Mouse (Mus musculus): Measurements from ENCODE around the gene Dlgap4. TPM values are rescaled to one million over a fixed set of nuclear protein-coding genes. Genes with fewer than 3 reads are reported as not detected.
A peak's percentile ranks its signal among the peaks of the same experiment; 100 is the strongest.

The Dlgap4 gene
- 119 and 121 TPM in 2 replicates for polyA plus RNA-seq (2014; fragmentation: Nextera tagmentation; extraction: Ambion mirVana)

DNA sequence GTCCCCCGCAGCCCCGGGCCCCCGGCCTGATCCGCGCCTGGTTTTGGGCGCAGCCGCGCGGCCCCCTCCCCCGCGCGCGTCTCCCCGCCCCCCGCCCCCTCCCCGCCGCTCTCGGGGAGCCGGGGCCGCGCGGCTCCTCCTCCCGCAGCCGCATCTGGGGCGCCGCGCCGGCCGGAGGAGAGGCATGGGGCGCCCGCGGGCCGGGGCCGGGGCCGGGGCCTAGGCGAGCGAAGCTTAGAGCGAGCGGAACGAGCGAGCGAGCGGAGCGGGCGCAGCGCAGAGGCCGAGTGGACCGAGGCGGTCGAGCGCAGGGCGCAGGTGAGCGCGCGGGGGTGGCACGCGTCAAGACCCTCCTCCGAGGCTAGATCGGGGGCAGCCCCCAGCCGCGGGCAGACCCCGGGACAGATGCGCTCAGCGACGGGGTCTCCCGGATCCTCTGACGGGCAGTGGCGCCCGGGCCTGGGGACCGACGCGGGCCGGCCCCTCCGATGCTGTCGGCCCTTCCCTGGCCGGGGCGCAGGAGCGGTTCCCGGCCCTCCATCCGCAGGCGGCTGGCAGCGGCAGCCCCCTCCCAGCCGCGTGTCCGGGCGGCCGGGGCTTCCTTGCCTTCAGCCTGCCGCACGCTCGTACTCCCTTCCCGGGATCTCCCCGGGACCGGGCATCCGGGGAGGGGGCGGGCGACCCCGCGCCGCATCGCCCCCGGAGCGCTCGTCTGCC, at the start of gene Dlgap4:
Dlgap4 (plus strand) TSS at position 165 of the 717 bp plus-strand sequence.
- DNase-seq (ENCODE audit: low spot score) (peak; percentile 63), ATAC-seq (ENCODE audit: insufficient number of reproducible peaks, low FRiP score, low TSS enrichment, low read depth) (peak; percentile 49; the same call in 1 of the 2 replicates)
- peaks cover 9% of the 10 kb centered on the region for H3K4me1 ChIP-seq (ENCODE audit: control insufficient read depth, insufficient read depth, low read length)
- H3K27me3 ChIP-seq (ENCODE audit: control insufficient read depth, insufficient read depth, low read length), result peaks cover 48% of the 10 kb centered on the region
- H3K36me3 ChIP-seq (ENCODE audit: control insufficient read depth, insufficient read depth, low read length), result no peaks in the 10 kb centered on the region
- H3K4me3 ChIP-seq (ENCODE audit: low read depth, low read length), result peak within 1 kb of the TSS; percentile 65
- peak within 1 kb of the TSS; percentile 59 for H3K9ac ChIP-seq (ENCODE audit: low read length)
- no peaks in the 10 kb centered on the region for H3K9me3 ChIP-seq (ENCODE audit: control insufficient read depth, low read length)
- no peak within 1 kb of the TSS for H3K27ac ChIP-seq (replicated peaks; ENCODE audit: low read depth, low read length)
- WGBS, result under 1% methylated on average over 75 of the region's 103 CpGs
- peak within 1 kb of the TSS; percentile 98 for H3K4me2 ChIP-seq (ENCODE audit: low read depth, severe bottlenecking)

DNA sequence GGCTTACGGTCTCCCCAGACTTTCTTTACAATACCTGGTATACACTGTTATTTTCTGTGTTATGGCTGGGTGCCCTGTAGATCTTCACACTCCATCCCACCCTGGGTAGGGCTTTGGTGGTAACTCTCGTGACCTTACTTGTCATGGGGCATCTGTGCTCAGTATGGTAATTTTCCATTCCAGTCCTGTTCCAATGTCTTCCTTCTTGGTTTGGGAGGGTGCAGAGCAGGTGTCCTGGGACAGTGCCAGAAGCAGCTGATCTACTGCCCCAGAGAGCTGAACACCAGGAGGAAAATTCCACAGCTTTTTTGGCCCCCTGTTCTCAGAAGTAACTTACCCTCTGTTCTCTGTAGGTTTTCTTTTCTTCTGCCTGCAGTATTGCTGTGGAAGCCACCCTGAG, 47.0 kb upstream of the Dlgap4 start:
- H3K27me3 ChIP-seq (ENCODE audit: control insufficient read depth, insufficient read depth, low read length), result no peaks in the 10 kb centered on the region
- ATAC-seq (ENCODE audit: insufficient number of reproducible peaks, low FRiP score, low TSS enrichment, low read depth) (no peak), DNase-seq (ENCODE audit: low spot score) (no peak)
- no peak overlapping the region for H3K4me2 ChIP-seq (ENCODE audit: low read depth, severe bottlenecking)
- H3K9me3 ChIP-seq (ENCODE audit: control insufficient read depth, low read length), result no peaks in the 10 kb centered on the region
- WGBS, result 88% methylated on average over 2 of the region's 2 CpGs
- no peak overlapping the region for H3K9ac ChIP-seq (ENCODE audit: low read length)
- peaks cover 17% of the 10 kb centered on the region; the same call in 1 of the 2 replicates for H3K36me3 ChIP-seq (ENCODE audit: control insufficient read depth, insufficient read depth, low read length)
- no peaks in the 10 kb centered on the region for H3K4me1 ChIP-seq (ENCODE audit: control insufficient read depth, insufficient read depth, low read length)
- no peak overlapping the region for H3K27ac ChIP-seq (replicated peaks; ENCODE audit: low read depth, low read length)
- H3K4me3 ChIP-seq (ENCODE audit: low read depth, low read length), result no peak overlapping the region

GRCm38 (mm10) chr2:156568647-156569046, 44.9 kb upstream of the Dlgap4 start:
- ATAC-seq (ENCODE audit: insufficient number of reproducible peaks, low FRiP score, low TSS enrichment, low read depth) (no peak), DNase-seq (ENCODE audit: low spot score) (no peak)
- no peak overlapping the region for H3K4me2 ChIP-seq (ENCODE audit: low read depth, severe bottlenecking)
- H3K9ac ChIP-seq (ENCODE audit: low read length), result no peak overlapping the region
- WGBS, result 88% methylated on average over 7 of the region's 7 CpGs
- H3K27me3 ChIP-seq (ENCODE audit: control insufficient read depth, insufficient read depth, low read length), result no peaks in the 10 kb centered on the region
- H3K4me1 ChIP-seq (ENCODE audit: control insufficient read depth, insufficient read depth, low read length), result no peaks in the 10 kb centered on the region
- H3K9me3 ChIP-seq (ENCODE audit: control insufficient read depth, low read length), result no peaks in the 10 kb centered on the region
- no peak overlapping the region for H3K27ac ChIP-seq (replicated peaks; ENCODE audit: low read depth, low read length)
- H3K4me3 ChIP-seq (ENCODE audit: low read depth, low read length), result no peak overlapping the region
- peaks cover 15% of the 10 kb centered on the region; the same call in 1 of the 2 replicates for H3K36me3 ChIP-seq (ENCODE audit: control insufficient read depth, insufficient read depth, low read length)

GRCm38 (mm10) chr2:156569261-156569660, 44.2 kb upstream of the Dlgap4 start:
- Histone ChIP-seq H3K27me3 (ENCODE audit: control insufficient read depth, insufficient read depth, low read length) (no peaks in the 10 kb centered on the region), H3K4me1 (ENCODE audit: control insufficient read depth, insufficient read depth, low read length) (no peaks in the 10 kb centered on the region), H3K36me3 (ENCODE audit: control insufficient read depth, insufficient read depth, low read length) (peaks cover 14% of the 10 kb centered on the region; the same call in 1 of the 2 replicates), H3K9ac (ENCODE audit: low read length) (no peak overlapping the region), H3K27ac (replicated peaks; ENCODE audit: low read depth, low read length) (no peak overlapping the region), H3K9me3 (ENCODE audit: control insufficient read depth, low read length) (no peaks in the 10 kb centered on the region), H3K4me3 (ENCODE audit: low read depth, low read length) (no peak overlapping the region), H3K4me2 (ENCODE audit: low read depth, severe bottlenecking) (no peak overlapping the region)
- 90% methylated on average over 3 of the region's 3 CpGs for WGBS
- ATAC-seq (ENCODE audit: insufficient number of reproducible peaks, low FRiP score, low TSS enrichment, low read depth), result no peak
- no peak for DNase-seq (ENCODE audit: low spot score)

DNA sequence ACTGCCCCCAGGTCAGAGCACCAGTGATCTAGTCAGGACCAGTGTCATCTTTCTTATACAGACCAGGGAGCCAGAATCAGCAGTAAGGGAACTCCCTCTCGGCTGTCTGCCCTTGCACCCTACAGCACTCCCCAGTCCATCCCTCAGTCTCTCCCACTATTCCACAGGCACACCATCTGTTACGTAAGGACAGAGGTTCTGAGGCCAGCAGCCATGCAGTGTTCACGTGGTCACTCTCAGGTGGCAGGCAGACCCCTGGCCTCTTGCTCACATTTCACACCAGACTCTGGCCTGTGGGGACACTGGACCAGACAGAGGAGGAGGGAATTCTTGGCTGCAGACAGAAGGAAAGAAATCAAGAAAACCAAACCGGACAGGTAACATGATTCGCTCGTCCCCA, 42.0 kb upstream of the Dlgap4 start:
- Histone ChIP-seq H3K4me3 (ENCODE audit: low read depth, low read length) (no peak overlapping the region), H3K4me2 (ENCODE audit: low read depth, severe bottlenecking) (no peak overlapping the region), H3K36me3 (ENCODE audit: control insufficient read depth, insufficient read depth, low read length) (peaks cover 14% of the 10 kb centered on the region; the same call in 1 of the 2 replicates), H3K27ac (replicated peaks; ENCODE audit: low read depth, low read length) (no peak overlapping the region), H3K4me1 (ENCODE audit: control insufficient read depth, insufficient read depth, low read length) (no peaks in the 10 kb centered on the region), H3K27me3 (ENCODE audit: control insufficient read depth, insufficient read depth, low read length) (no peaks in the 10 kb centered on the region), H3K9ac (ENCODE audit: low read length) (no peak overlapping the region), H3K9me3 (ENCODE audit: control insufficient read depth, low read length) (no peaks in the 10 kb centered on the region)
- 78% methylated on average over 6 of the region's 6 CpGs for WGBS
- DNase-seq (ENCODE audit: low spot score), result no peak
- ATAC-seq (ENCODE audit: insufficient number of reproducible peaks, low FRiP score, low TSS enrichment, low read depth), result no peak

GRCm38 (mm10) chr2:156576850-156577587, 36.5 kb upstream of the Dlgap4 start:
- Histone ChIP-seq H3K4me2 (ENCODE audit: low read depth, severe bottlenecking) (no peak overlapping the region), H3K9ac (ENCODE audit: low read length) (no peak overlapping the region), H3K4me1 (ENCODE audit: control insufficient read depth, insufficient read depth, low read length) (no peaks in the 10 kb centered on the region), H3K27ac (replicated peaks; ENCODE audit: low read depth, low read length) (no peak overlapping the region), H3K27me3 (ENCODE audit: control insufficient read depth, insufficient read depth, low read length) (no peaks in the 10 kb centered on the region), H3K36me3 (ENCODE audit: control insufficient read depth, insufficient read depth, low read length) (no peaks in the 10 kb centered on the region), H3K9me3 (ENCODE audit: control insufficient read depth, low read length) (no peaks in the 10 kb centered on the region), H3K4me3 (ENCODE audit: low read depth, low read length) (no peak overlapping the region)
- no peak for DNase-seq (ENCODE audit: low spot score)
- 81% methylated on average over 7 of the region's 7 CpGs for WGBS
- no peak for ATAC-seq (ENCODE audit: insufficient number of reproducible peaks, low FRiP score, low TSS enrichment, low read depth)

DNA sequence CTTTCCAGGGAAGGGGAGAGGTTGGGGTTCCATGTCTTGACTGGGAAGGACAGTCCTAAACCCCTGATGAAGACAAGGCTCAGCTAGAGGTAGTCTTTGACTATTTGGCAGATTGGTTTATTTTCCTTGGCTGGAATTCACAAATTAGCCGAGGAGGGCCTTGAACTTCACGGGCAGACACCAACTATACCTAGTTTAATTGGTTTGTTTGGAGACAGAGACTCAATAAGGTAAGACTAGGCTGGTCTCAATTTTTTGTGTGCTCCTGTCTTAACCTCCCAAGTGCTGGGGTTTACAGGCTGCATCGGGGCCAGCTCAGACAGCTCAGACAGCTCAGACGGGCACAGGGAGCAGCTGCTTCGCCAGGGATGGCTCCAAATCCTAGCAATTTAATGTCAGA, 33.0 kb upstream of the Dlgap4 start:
- no peak for ATAC-seq (ENCODE audit: insufficient number of reproducible peaks, low FRiP score, low TSS enrichment, low read depth)
- 76% methylated on average over 5 of the region's 5 CpGs for WGBS
- DNase-seq (ENCODE audit: low spot score), result no peak
- Histone ChIP-seq H3K4me2 (ENCODE audit: low read depth, severe bottlenecking) (no peak overlapping the region), H3K9me3 (ENCODE audit: control insufficient read depth, low read length) (no peaks in the 10 kb centered on the region), H3K4me1 (ENCODE audit: control insufficient read depth, insufficient read depth, low read length) (no peaks in the 10 kb centered on the region), H3K4me3 (ENCODE audit: low read depth, low read length) (no peak overlapping the region), H3K9ac (ENCODE audit: low read length) (no peak overlapping the region), H3K36me3 (ENCODE audit: control insufficient read depth, insufficient read depth, low read length) (no peaks in the 10 kb centered on the region), H3K27me3 (ENCODE audit: control insufficient read depth, insufficient read depth, low read length) (no peaks in the 10 kb centered on the region), H3K27ac (replicated peaks; ENCODE audit: low read depth, low read length) (no peak overlapping the region)

- H3K9ac ChIP-seq (ENCODE audit: low read length), result no peak overlapping the region
- no peaks in the 10 kb centered on the region for H3K36me3 ChIP-seq (ENCODE audit: control insufficient read depth, insufficient read depth, low read length)
- H3K27ac ChIP-seq (replicated peaks; ENCODE audit: low read depth, low read length), result no peak overlapping the region
- no peak for DNase-seq (ENCODE audit: low spot score)
- no peaks in the 10 kb centered on the region for H3K27me3 ChIP-seq (ENCODE audit: control insufficient read depth, insufficient read depth, low read length)
- no peak for ATAC-seq (ENCODE audit: insufficient number of reproducible peaks, low FRiP score, low TSS enrichment, low read depth)
- H3K9me3 ChIP-seq (ENCODE audit: control insufficient read depth, low read length), result no peaks in the 10 kb centered on the region
- 68% methylated on average over 10 of the region's 10 CpGs for WGBS
- no peak overlapping the region for H3K4me3 ChIP-seq (ENCODE audit: low read depth, low read length)
- H3K4me1 ChIP-seq (ENCODE audit: control insufficient read depth, insufficient read depth, low read length), result no peaks in the 10 kb centered on the region
- no peak overlapping the region for H3K4me2 ChIP-seq (ENCODE audit: low read depth, severe bottlenecking)
These were observed 32.3 kb upstream of the Dlgap4 start for GRCm38 (mm10) chr2:156581244-156581643.

Measured in limb, embryonic 11.5 days (tissue).